Mouse (Mus musculus): ENCODE data around the gene Mpp6.

- no peak for TF ChIP-seq POLR2A (IDR thresholded peaks at IDR 0.05; ENCODE audit: insufficient read depth, low read depth, low read length)
- no peak for TF ChIP-seq CTCF (IDR thresholded peaks at IDR 0.05; ENCODE audit: insufficient read depth, low read depth, low read length)
Measured at GRCm38 (mm10) chr6:50219066-50219465, 109.0 kb downstream of the Mpp6 start.
